Mouse (Mus musculus): ENCODE measurements around the gene 6030408B16Rik.
A peak's percentile ranks its signal among the peaks of the same experiment; 100 is the strongest.

6030408B16Rik gene

DNA sequence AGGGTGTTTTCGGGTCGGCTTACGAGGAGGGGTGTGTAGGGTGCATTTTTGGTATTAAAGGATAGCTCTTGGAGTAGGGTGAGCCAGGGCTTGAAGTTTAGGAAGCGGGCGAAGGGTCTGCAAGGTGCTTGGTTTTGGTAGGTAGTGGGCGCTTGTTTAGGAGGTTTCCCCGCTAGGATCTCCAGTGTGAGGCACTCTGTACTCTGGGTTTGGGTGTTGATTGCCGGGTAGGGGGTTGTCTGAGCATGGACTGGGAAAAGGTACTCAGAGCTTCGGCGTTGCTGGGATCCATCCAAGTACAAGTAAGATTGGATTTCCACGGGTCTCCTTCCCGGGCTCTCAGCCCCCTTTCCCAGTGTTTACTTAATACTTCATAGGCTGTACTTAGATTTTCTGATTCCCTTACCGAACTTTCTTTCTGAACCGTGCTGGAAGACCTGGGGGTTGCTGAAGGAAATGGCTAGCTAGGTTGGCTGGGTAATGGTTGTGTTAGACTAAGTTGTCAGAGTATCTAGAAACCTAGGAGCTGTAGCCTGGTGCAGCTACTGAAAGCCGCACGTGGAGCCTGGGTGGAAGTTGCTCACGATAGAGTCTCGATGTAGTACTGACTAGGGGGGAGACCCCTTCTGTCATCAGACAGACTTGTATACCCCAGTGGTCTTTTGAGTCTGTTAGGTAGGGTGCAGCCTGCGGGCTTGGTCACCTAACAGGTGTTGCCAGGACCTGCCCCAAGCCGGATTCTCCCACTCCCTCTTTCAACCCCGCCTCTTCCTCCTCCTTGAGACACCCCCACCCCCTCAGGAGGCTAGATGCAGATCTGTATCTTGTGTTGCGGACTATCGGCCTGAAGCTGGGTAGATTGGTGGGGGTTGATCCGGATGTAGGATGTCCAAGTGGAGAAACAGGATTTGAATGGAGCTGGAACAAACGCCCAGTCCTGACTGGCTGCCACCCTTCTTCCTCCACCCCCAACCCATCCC lies 25.7 kb upstream of the 6030408B16Rik start:
- no peak for DNase-seq (ENCODE audit: low read depth)

DNA sequence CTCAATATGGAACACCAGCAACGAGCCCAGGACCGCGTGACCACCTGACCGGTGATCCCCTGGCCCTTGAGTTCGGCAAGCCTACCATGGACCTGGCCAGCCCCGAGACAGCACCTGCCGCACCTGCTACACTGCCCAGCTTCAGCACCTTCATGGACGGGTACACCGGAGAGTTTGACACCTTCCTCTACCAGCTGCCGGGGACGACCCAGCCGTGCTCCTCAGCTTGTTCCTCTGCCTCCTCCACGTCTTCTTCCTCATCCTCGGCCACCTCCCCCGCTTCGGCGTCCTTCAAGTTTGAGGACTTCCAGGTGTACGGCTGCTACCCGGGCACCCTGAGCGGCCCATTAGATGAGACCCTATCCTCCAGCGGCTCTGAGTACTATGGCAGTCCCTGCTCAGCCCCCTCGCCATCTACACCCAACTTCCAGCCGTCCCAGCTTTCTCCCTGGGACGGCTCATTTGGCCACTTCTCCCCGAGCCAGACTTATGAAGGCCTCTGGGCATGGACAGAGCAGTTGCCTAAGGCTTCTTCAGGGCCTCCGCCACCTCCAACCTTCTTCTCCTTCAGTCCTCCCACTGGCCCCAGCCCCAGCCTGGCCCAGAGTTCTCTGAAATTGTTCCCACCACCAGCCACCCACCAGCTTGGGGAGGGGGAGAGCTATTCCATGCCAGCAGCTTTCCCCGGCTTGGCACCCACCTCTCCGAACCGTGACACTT lies 22.8 kb upstream of the 6030408B16Rik start:
- no peak for DNase-seq (ENCODE audit: low read depth)

DNA sequence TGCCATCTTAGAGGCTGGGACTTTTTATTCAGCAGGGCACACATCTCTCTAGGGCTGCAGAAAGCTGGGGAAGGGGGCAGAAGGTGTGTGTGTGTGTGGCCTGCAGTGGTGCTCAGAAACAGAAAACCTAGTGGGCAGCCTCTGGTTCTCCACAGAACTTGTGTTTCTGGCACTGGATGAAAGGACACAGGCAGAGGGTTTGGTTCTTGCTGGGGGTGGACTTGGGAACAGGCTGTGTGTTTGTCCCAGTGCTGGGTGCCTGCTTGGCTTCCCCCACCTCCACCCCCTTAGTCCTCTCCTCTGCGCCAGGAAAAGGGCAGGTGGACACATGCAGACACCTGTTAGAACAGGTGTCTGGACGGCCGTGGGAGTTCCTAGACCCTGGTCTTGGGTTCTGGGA lies 21.9 kb upstream of the 6030408B16Rik start:
- no peak for DNase-seq (ENCODE audit: low read depth)

DNA sequence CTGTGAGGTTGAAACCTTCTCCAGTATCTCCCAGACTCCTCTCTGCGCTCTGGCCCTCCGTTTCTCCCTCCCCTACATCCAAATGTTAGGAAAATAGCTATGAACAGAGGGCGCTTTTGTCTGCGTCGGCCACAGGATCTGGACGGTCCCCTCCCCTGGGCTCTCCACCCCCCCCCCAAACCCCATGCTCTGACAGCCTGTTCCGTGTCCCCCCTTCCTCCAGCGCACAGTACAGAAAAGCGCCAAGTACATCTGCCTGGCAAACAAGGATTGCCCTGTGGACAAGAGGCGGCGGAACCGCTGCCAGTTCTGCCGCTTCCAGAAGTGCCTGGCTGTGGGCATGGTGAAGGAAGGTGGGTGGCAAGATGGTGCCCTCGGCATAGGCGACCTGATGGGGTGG lies 21.5 kb upstream of the 6030408B16Rik start:
- no peak for DNase-seq (ENCODE audit: low read depth)

DNA sequence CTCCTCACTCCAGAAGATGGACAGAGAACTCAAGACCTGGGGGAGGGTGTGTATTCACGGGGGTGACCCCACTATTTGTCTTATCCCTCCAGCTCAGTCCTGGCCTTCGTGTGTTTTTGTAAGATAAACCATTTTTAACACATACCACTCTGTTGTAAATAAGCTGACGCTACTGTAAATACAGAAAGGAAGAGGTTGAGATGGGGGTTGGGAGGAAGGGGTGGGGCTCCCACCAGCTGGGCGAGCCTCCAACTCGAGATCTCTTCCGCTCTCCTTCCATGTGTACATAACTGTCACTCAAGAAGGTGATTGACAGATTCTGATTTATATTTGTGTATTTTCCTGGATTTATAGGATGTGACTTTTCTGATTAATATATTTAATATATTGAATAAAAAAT lies 18.6 kb upstream of the 6030408B16Rik start:
- DNase-seq (ENCODE audit: low read depth) = no peak

DNA sequence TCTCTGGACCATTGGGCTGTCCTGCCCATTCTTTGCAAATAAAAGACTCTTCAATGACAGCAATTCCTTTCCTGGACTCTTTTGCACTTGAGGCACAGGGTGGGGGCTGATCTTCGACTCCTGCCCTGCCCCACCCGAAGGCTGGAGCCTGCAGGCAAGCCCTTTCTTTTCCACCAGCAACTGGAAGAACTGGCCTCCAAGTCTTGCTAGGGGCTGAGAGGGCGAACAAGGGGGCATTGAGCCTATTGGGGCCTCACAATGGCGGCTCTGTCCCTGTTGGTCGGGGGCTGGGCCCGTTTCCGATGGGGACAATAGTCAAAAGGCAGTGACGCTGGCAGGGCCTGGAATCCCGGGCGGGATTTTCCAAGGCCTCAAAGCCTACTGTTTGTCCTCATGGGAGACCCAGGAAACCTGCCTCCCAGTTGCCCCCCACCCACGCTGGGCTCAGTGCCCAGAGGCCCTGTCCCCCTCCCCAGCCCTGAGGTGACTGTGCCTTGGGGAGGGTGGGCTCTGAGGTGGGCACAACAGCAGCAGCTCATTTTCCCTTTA lies 15.6 kb upstream of the 6030408B16Rik start:
- no peak for DNase-seq (ENCODE audit: low read depth)

DNA sequence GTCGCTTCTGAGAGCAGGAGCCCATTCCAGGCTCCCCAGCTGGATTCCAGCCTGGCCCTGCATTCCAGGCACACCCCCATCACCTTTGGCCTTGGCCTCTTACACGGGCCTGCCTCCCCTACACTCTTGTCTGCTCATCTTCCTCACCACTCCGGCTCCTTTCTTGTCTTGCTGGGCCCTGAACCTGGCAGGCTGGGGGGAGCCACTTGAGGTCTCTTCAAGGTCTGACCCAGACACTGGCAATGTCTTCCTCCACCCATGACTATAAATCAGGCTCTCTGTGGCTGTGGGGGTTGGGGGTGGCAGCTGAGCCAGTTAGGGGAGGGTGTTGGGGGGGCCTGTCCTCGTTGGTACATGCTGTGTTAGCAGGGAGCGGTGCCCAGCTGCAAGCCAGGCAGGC lies 14.4 kb upstream of the 6030408B16Rik start:
- no peak for DNase-seq (ENCODE audit: low read depth)

DNA sequence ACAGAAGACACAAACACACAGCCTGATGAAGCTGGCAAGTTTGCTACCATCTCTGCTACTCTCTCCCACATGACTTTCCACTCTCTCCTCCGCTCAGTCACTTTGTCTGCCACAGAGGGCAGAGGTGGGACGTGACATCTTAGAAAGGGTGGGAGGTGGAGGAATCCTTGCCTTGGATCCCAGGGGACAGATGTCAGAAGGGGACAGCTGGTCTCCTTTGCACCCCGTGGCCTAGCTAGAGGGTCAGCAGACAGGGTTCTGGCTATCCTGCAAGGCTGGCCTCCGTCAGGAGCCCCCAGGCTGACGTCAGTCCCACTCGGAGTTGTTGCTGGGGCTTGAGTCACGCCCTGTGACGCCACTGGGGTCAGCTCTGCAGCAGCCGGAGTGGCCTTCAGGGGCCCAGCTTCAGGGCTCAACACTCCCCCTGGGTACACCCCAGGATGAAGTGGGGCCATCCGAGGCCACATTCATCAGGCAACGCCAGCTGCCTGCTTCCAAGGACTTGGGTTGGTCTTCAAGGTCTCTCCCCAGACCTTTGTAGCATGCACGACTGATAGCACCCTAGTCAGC lies 13.5 kb upstream of the 6030408B16Rik start:
- DNase-seq (ENCODE audit: low read depth) = no peak

DNA sequence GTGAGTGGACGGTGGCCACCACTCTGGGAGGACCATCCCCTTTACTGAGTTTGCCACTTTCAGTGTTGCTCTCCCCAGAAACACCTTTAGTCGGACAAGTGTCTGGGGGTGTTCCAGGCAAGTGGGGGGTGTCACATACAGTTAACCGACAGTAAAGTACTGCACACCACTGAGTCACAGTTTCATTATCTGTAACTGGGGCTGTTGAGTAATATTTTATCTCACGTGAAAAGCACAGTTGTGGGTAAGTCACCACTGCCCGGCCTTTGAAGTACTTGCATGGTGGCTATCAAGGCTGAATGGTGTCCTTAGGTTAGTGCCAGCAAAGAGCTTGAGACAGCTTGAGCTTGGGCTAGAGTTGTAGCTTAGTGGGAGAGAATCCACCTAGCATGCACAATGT lies 10.5 kb upstream of the 6030408B16Rik start:
- no peak for DNase-seq (ENCODE audit: low read depth)

DNA sequence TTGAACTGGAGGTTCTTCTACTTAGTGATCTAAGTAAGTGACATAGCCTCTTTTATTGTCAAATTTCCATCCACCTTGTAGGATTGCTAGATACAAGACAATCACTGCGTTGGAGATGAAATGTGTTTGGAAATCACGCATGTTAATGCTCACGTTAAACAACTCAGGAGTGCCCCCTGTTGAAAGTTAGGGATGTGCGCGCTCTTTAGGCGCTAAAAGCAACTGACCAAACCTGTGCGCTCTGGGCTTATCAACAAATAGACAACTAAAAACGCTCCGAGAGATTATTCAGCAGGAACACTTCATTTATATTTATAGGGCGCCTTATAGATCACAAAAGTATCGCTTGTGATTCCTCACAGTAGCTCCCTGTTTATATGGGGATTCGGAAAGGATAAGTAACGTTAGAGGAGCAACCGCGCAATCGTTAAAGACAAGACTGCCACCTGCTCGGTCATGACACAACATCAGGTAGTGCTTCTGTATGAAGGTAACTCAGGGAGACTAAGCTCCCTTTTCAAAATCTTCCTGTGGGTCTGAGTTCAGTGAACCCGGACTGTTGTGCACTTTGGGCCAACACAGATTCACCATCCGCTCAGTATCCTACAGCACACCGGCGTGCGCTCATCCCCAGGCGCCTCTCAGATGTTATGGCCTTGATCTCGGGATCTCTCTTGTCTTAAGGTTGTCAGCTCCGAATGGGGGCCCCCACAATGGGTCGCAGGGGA lies 9.7 kb upstream of the 6030408B16Rik start:
- peak; percentile 54 for DNase-seq (ENCODE audit: low read depth)

DNA sequence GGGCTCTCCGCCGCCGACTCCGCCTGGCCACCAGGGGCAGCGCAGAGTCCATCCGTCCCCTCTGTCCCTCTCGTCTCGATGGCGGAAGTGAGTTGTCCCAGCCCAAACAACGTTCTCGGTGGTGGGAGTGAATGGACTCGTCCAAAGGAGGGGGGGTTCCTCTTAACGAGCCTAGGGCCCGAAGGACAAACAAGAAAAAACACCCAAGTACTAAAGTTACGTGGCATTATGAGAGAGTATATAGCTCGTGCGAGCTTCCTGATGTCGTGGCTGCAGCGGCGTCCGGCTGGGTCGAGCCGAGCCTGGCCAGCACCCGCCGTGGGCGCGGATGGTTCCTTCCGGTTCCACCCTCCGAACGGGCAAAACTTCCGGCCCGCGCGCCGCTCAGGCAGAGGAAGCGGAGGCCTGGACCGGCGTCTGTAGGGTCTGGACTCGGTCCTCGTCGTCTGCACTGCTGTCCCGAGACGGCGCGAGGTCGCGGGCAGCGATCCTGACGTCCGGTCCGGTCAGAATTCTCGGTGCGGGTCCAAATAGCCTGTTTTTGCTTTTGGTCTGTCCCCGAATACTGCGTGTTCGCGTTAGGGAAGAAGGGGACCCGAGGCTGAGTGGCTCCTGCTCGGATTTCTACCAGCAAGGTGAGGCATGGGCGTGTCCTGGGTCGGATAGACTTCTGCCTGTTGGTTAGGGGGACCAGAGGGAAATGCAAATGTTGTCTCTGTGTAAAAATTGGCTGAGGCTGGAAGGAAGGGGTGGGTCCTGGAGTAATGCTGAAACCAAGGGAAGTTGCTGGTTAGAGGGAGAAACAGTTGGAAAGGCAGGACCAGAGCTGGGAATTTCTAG lies 8.9 kb upstream of the 6030408B16Rik start, which contains the start of gene Atg101:
Gene Atg101, plus strand, starts transcription at position 362 of the 840 bp plus-strand sequence.
- peak; percentile 80 for DNase-seq (ENCODE audit: low read depth)

DNA sequence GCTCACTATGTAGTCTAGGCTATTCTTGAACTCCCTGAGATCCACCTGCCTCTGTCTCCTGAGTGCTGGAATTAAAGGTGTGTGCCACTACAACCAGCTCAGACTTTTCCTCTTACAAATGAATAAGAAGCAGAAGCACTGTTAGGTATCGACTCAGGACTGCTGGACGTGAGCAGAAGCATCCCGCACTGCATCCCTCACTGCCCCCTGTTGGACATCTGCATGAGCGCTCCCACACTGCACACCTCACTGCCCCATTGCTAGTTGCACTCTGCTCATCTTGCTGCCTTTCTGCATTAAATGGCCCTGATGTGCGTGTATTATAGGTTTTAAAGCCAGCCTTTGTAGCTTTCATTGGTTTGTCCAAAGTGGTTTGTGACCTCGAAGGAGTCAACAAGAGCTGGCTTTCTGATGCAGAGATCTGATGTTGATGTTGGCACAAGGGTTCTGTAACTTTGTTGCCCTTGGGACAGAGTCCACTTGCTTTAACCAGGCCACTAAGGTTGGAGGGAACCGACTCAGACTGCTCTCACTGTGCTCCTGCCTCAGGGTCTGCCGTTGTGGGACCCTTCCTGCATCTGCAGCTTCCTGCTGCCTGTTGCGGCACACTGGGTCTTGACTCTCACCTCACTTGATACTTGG lies 6.8 kb upstream of the 6030408B16Rik start:
- no peak for DNase-seq (ENCODE audit: low read depth)

DNA sequence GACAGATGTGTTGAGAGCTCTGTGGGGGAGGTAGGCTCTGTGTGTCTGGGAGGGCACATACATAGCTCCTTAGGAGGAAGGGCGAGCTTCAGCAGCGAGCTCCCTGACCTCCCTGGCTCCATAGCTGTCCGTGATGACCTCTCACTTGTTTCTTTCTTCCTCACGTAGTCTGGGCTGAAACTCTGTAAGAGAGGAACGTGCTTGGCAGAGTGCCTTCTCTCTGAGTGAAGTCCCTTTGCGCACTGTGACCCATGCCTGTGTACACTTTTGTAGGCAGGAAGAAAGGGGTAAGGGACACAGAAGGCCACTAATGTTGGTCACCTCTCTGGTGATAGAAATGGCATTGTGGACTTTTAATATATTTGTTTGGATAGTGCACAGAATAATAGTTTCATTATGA lies 5.7 kb upstream of the 6030408B16Rik start:
- DNase-seq (ENCODE audit: low read depth) = no peak

DNA sequence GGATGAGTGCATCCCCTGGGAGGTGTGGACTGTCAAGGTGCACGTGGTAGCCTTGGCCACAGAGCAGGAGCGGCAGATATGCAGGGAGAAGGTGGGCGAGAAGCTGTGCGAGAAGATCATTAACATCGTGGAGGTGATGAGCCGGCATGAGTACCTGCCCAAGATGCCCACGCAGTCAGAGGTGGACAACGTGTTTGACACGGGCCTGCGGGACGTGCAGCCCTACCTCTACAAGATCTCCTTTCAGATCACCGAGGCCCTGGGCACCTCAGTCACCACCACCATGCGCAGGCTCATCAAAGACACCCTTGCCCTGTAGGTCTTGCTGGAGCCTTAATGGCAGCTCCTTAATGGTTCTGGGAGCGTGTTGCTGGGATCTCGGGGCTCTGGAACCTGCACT lies 2.7 kb upstream of the 6030408B16Rik start:
- DNase-seq (ENCODE audit: low read depth) = no peak

DNA sequence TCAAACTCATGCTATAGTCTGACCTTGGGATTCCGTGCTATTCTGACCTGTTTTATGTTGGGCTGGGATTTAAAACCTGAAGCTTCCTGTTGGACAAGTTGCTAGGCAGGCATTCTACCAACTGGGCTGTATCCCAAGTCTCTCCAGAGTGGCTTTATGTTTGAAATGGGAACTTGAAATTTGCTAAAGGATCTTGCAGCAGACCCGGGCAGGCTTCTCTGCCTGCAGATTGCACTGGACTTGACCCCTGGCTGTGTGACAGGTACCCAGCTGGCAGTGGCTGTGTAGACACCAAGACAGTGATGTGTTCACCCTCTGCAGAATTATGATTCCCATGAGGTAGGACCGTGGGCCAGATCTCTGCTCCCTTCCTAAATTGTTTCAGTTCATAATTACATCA lies 1.0 kb upstream of the 6030408B16Rik start:
- no peak for DNase-seq (ENCODE audit: low read depth)

DNA sequence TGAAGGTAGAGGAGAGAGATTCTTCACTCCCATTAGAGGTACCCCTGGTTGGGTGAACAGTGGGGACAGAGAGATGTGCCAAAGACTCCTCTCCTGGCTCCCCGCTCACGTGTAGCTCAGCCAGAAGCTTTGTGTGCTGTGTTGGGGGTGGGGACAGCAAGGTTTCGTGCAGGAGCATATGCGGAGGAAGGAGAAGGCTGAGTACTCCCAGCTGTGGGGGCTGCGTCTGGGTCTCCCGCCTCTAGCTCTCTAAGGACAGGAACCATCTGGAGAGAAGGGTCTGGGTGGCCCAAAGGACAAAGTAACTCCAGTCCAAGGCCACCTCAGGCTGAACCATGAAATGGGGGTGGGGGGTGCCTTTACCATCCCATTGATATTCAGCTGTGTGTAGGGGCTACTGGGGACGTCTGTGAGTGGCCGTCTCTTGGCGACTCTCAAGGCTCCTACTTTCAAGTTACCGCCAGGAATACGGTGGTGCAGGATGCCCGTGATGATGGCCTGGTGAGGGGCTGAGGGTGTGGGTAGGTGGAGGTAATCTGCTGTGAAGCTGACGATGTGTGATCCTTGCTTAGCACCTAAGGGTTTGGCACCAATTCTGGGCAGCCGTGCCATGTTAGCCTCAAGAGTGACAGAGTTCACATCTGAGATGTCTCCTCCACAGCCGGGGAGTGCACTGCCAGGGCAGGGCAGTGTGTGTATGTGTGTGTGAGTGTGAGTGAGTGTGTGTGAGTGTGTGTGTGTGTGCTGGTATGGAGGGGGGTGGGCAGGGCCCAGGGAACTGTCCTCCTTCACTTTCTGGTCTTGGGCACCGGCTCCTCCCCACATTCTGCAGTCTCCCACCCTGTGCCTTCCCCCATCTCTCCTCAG lies 1.2 kb downstream of the 6030408B16Rik start:
- DNase-seq (ENCODE audit: low read depth) = no peak

DNA sequence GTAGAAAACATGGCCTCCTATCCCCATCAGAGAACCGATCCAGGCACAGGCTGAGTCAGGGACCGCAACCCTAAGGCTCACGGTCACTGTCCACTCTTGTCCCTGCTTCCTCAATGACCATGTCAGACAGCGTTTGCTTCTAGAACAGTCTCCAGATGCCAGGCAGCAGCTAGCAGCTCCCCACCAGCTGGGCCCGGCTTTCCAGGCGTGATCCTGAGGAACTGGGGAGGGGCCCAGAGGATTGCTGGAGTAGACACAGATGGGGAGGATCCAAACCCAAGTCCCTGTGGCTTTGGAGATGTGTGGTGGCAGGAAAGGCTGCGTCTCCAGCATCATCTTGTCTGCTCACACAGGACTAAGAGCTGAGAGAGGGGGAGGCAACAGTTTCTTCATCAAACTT lies 2.1 kb downstream of the 6030408B16Rik start:
- DNase-seq (ENCODE audit: low read depth) = no peak

DNA sequence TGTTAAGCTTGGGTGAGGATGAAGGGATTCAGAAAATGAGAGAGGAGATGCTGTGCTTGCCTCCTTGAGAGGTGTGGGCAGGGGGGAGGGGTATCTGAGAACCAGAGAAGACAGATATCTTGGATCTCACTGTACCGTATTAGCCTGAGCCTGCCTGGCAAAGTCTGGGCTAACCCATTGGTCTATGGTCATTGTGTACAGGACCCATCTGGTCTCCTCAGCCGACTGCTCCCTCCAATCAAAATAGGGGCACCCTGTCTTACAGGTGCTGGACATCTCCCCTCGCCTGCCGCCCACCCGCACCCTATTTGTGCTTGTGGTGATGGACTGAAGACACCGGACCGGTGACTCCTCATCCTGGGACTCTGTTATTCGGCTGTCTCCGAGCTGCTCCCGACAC lies 2.6 kb downstream of the 6030408B16Rik start:
- no peak for DNase-seq (ENCODE audit: low read depth)

DNA sequence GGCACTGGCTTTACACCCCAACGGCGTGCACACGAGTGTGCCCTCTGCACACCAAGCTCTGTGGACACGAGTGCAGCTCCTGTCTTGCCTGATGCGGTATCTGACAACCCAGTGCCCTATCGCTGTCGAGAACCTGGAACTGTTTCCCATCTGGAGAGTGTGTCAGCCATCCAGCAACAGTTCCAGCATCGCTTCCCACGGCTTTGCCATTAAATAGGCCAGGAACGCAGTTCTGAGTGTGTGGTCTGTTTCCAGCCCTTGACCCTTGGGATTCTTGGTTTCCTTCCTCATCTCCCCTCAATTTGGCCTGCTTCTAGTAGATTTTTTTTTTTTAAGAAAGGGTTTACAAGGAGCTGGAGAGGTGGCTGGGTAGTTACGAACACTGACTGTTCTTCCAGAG lies 3.1 kb downstream of the 6030408B16Rik start:
- no peak for DNase-seq (ENCODE audit: low read depth)

Data from c-Kit-positive CD71-positive TER-119-negative erythroid progenitor cells, embryonic 14.5 days (primary cell).